14 mouse cellular contexts compared by ENCODE assay signal in the genomic region with DNA sequence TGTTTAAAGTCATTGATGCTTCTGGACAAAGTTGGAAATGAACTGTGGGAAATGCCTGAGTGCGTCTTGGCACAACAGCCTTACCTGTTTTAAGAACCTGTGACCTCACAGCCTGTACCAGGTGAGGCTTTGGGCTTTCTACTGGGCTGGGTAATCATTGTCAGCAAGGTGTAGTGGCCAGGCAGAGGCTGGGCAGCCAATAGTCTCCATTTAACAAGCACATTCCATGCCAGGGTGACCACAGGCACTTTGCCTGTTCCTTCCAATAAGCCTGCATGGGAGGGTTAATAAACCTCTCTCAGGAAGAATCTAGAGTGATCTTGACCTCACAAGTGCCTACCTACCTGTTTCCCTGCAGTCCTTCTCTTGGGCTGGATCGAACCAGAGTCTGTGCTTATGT.
"Had no signal": no experiment of that assay in that cellular context is flagged by ENCODE, and none has a peak within 500 bp of the region (broad histone marks: within the 10 kb centered on the region; RNA-seq: fewer than 3 reads in every experiment).

No protein-coding gene starts in this region.

- H3K36me3 ChIP-seq: limb, embryonic 10.5 days; midbrain, embryonic 12.5 days; neural tube, embryonic 13.5 days had no signal

- H3K9ac ChIP-seq: midbrain, embryonic 12.5 days; neural tube, embryonic 13.5 days had no signal

- H3K27me3 ChIP-seq: midbrain, embryonic 12.5 days; neural tube, embryonic 13.5 days had no signal

- ATAC-seq: hindbrain, embryonic 16.5 days; inflammation-experienced regulatory T-cells, adult 6 months; intestine, postnatal 0 days; midbrain, embryonic 16.5 days had no signal

- H3K27ac ChIP-seq: left cerebral cortex, adult 2 months; limb, embryonic 10.5 days; midbrain, embryonic 12.5 days; neural tube, embryonic 13.5 days had no signal

- H3K9me3 ChIP-seq: limb, embryonic 10.5 days; midbrain, embryonic 12.5 days; neural tube, embryonic 13.5 days had no signal

- H3K4me1 ChIP-seq: midbrain, embryonic 12.5 days; neural tube, embryonic 13.5 days had no signal

- DNase-seq: retina, postnatal 1 day; right cerebral cortex, postnatal 4 days; spleen, adult 18-20 months; thymus, adult 2 months; thymus, postnatal 25 days had no signal

- H3K4me3 ChIP-seq: left cerebral cortex, adult 2 months; limb, embryonic 10.5 days; midbrain, embryonic 12.5 days; neural tube, embryonic 13.5 days had no signal

- H3K4me2 ChIP-seq: liver, embryonic 11.5 days; midbrain, embryonic 12.5 days; neural tube, embryonic 13.5 days had no signal
